Mouse (Mus musculus) heart, embryonic 14.5 days (tissue): ENCODE data around the gene Zbtb2. TPM values are rescaled to one million over a fixed set of nuclear protein-coding genes. Genes with fewer than 3 reads are reported as not detected.
A peak's percentile ranks its signal among the peaks of the same experiment; 100 is the strongest.

Experiments used
- ATAC-seq: fragments of 200-750 bp; cut with Nextera tagmentation; 2 replicates; pipeline ENCODE4 v1.8.0; 2017; ENCODE audit warnings: low read depth, moderate TSS enrichment; ENCODE audit not compliant: insufficient number of reproducible peaks, insufficient read depth, low FRiP score
- H3K27ac ChIP-seq, 2 experiments: fragments of 200-500 bp in 1 of 2; fragments of 300-500 bp in 1 of 2; sonication (generic) in 1 of 2; replicated peaks in 1 of 2; 2 replicates each; pipeline ENCODE4 v1.5.1; 2012 to 2014; ENCODE audit warnings: low read depth in 2 of 2, low read length in 2 of 2, control low read depth in 1 of 2, mild to moderate bottlenecking in 1 of 2, mixed read lengths in 1 of 2; ENCODE audit not compliant: control insufficient read depth in 1 of 2, insufficient read depth in 1 of 2
- H3K27me3 ChIP-seq: fragments of 300-500 bp; sonication (generic); 2 replicates; pipeline ENCODE4 v1.6.1; 2014; ENCODE audit warnings: mild to moderate bottlenecking, low read length, control low read depth; ENCODE audit not compliant: control insufficient read depth, insufficient read depth
- H3K36me3 ChIP-seq: fragments of 300-500 bp; sonication (generic); 2 replicates; pipeline ENCODE4 v1.6.1; 2014; ENCODE audit warnings: mild to moderate bottlenecking, control low read depth, low read length, mixed read lengths; ENCODE audit not compliant: control insufficient read depth, insufficient read depth
- H3K4me1 ChIP-seq, 2 experiments: fragments of 200-500 bp in 1 of 2; fragments of 300-500 bp in 1 of 2; sonication (generic) in 1 of 2; 2 replicates each; pipeline ENCODE4 v1.6.1; 2012 to 2014; ENCODE audit warnings: low read length in 2 of 2, control low read depth in 1 of 2, mixed read lengths in 1 of 2; ENCODE audit not compliant: control insufficient read depth in 2 of 2, insufficient read depth in 2 of 2
- H3K4me2 ChIP-seq: fragments of 300-500 bp; sonication (generic); 2 replicates; pipeline ENCODE4 v1.6.1; 2014; ENCODE audit warnings: mild to moderate bottlenecking, low read length
- H3K4me3 ChIP-seq, 2 experiments: fragments of 200-500 bp in 1 of 2; fragments of 300-500 bp in 1 of 2; sonication (generic) in 1 of 2; 2 replicates each; pipeline ENCODE4 v1.5.1; 2012 to 2014; ENCODE audit warnings: low read length in 2 of 2, mild to moderate bottlenecking in 2 of 2, control low read depth in 1 of 2, low read depth in 1 of 2, moderate library complexity in 1 of 2; ENCODE audit not compliant: control insufficient read depth in 1 of 2, insufficient read depth in 1 of 2
- H3K9ac ChIP-seq: fragments of 300-500 bp; sonication (generic); 2 replicates; pipeline ENCODE4 v1.6.1; 2014; ENCODE audit warnings: mild to moderate bottlenecking, low read length
- H3K9me3 ChIP-seq: fragments of 300-500 bp; sonication (generic); 2 replicates; pipeline ENCODE4 v1.6.1; 2016; ENCODE audit warnings: low read length, control low read depth; ENCODE audit not compliant: control insufficient read depth
- WGBS: fragments of 180-500 bp; shearing (Covaris S2); extraction: QIAGEN DNeasy Blood & Tissue Kit; methylation state at CpG from one replicate; pipeline ENCODE4 v1.1.7; 2014; 5-methylcytosine and 5-hydroxymethylcytosine counted together
- polyA plus RNA-seq: library from polyadenylated mRNA; unstranded; fragments of >200 nt; fragmentation: Nextera tagmentation; extraction: Ambion mirVana; gene quantifications from 2 replicates; pipeline ENCODE4 v1.2.1, GENCODE M21; 2014

Zbtb2 gene
- polyA plus RNA-seq, 1 experiment from 2014 or later: 9.3 TPM

DNA sequence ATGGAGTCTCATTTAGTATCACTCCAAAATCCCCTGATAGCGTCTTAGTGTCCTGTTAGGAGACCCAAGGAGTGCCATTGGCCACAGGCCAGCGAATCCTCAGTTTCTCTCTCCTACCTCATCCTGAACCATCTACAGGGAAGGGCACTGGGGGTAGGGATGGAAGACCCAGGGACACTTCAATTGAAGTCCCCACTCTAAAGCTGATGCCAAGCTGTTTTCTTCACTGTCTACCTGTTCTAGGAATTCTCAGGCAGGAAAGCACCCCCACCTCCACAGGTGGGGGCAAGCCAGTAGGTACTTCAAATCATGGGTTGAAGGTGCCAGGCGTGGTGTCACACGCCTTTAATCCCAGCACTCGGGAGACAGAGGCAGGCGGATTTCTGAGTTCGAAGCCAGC is 3.7 kb downstream of the Zbtb2 start:
- 91% methylated on average over 7 of the region's 7 CpGs for WGBS
- Histone ChIP-seq H3K4me1 (peaks cover 4 to 30% of the 10 kb centered on the region in 2 experiments), H3K36me3 (no peaks in the 10 kb centered on the region), H3K4me3 (no peak overlapping the region), H3K9ac (no peak overlapping the region), H3K27me3 (no peaks in the 10 kb centered on the region), H3K9me3 (no peaks in the 10 kb centered on the region), H3K27ac (no peak overlapping the region), H3K4me2 (no peak overlapping the region)
- no peak for ATAC-seq

DNA sequence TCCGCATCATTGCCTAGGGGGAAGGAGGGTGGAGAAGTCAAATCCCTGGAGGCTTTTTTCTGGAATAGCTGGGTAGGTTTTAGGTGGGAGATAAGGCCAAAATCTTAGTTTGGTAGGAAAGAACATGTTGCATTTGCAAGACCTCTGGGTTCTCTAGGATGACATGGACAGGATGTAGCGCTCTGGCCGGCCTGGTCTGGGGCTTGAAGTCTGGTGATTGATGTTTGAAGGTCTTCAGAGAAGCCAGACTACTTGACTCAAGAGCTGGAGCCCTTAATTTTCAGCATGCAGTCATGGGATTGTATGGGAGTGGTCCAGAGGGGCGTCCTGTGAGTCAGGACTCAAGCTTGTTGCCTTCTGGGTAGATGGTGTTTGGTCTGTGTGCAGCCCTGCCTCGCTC is 7.2 kb downstream of the Zbtb2 start:
- ATAC-seq: no peak
- H3K27me3 ChIP-seq: no peaks in the 10 kb centered on the region
- no peak overlapping the region for H3K27ac ChIP-seq
- no peaks in the 10 kb centered on the region for H3K9me3 ChIP-seq
- H3K4me1 ChIP-seq: peaks cover 4 to 35% of the 10 kb centered on the region in 2 experiments
- H3K4me2 ChIP-seq: no peak overlapping the region
- no peak overlapping the region for H3K4me3 ChIP-seq
- no peak overlapping the region for H3K9ac ChIP-seq
- WGBS: 81% methylated on average over 5 of the region's 5 CpGs
- no peaks in the 10 kb centered on the region for H3K36me3 ChIP-seq

DNA sequence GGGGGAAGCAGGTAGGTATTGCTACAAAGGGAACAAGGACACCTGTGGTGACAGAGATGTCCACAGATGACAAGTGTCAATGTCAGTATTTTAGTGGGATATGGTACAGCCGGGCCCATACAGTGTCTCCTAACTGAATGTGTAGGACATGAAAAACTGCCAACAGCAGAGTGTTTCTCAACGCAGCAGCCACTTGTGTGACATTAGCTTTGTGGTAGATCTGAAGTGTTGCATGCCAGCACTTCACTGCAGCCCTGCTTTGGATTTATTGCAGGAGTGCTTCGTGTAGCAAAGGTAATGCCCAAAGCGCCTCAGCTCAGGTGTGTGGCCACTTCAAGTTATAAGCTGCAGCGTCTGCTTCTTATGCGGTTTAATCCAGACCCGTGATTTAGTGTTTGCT is 11.0 kb downstream of the Zbtb2 start:
- Histone ChIP-seq H3K27me3 (no peaks in the 10 kb centered on the region), H3K27ac (no peak overlapping the region), H3K4me2 (no peak overlapping the region), H3K9me3 (no peaks in the 10 kb centered on the region), H3K36me3 (peaks cover 15% of the 10 kb centered on the region), H3K4me3 (no peak overlapping the region), H3K4me1 (peaks cover 0 to 12% of the 10 kb centered on the region in 2 experiments; a peak in 1 of 4 replicates), H3K9ac (no peak overlapping the region)
- no peak for ATAC-seq
- 59% methylated on average over 7 of the region's 7 CpGs for WGBS

DNA sequence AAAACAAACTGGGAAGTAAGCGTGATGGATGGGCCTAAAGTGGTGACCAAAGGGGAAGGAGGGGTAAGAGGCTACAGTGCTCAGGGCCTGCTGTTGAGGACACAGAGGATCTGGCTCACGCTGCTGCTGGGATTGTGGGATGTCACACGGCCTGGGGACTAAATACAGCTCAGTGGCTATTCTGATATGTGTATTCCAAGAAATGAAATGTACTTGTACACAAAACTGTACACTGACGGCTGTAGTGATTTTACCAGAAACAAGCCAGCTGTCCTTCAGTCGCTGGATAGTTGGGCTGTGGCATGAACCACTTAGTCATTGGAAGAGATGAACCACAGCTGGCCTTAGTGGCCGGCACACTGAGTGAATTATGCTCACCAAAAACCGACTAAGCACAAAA is 11.4 kb downstream of the Zbtb2 start:
- Histone ChIP-seq H3K9me3 (no peaks in the 10 kb centered on the region), H3K27ac (0 out of 4 replicates have a peak overlapping the region, but pooled peaks of 1 of the 2 experiments have one; percentile 21), H3K27me3 (no peaks in the 10 kb centered on the region), H3K4me3 (no peak overlapping the region), H3K4me2 (no peak overlapping the region), H3K4me1 (peaks cover 0 to 12% of the 10 kb centered on the region in 2 experiments; a peak in 1 of 4 replicates), H3K36me3 (peaks cover 15% of the 10 kb centered on the region), H3K9ac (no peak overlapping the region)
- no peak for ATAC-seq
- WGBS: 56% methylated on average over 7 of the region's 7 CpGs

DNA sequence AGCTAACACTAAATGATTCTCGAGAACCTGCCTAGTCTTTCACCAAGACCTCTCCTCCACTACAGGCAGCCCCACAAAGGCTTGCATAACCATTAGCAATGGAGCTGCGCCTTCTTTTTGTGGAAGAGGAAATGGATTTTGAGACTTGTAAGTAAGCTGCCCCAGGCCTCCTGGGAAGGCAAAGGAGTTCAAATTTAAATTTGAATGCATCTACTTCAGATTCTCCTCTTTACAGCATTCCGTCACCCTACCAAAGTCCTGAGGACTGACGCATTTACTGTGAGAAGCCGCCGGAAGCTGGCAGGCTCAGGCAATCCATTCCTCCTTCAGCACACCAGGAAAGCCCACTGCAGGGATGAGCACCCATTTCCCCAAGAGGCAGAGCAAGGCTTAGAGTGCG is 12.6 kb downstream of the Zbtb2 start:
- H3K4me3 ChIP-seq: no peak overlapping the region
- no peaks in the 10 kb centered on the region for H3K9me3 ChIP-seq
- ATAC-seq: no peak
- H3K27ac ChIP-seq: no peak overlapping the region
- peaks cover 0 to 12% of the 10 kb centered on the region in 2 experiments; a peak in 1 of 4 replicates for H3K4me1 ChIP-seq
- peaks cover 23% of the 10 kb centered on the region for H3K36me3 ChIP-seq
- WGBS: 70% methylated on average over 7 of the region's 7 CpGs
- H3K27me3 ChIP-seq: no peaks in the 10 kb centered on the region
- H3K4me2 ChIP-seq: no peak overlapping the region
- H3K9ac ChIP-seq: no peak overlapping the region

DNA sequence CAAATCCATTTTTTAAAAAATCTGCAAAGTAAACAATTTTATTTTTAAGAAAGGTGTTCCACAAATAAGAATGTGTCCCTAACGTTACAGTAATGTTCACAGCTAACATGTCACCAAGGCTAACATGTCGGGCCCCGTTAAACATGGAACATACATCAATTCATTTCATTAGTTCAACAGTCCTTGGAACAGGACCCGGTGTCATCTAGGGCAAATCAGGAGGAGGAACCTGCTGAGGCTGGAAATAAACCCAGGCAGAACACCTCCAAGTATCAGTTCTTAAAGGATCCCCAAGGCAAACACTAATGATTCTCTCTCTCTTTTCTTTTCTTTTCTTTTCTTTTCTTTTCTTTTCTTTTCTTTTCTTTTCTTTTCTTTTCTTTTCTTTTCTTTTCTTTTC is 13.2 kb downstream of the Zbtb2 start:
- Histone ChIP-seq H3K4me2 (no peak overlapping the region), H3K36me3 (peaks cover 29% of the 10 kb centered on the region), H3K27me3 (no peaks in the 10 kb centered on the region), H3K9me3 (no peaks in the 10 kb centered on the region), H3K4me1 (peaks cover 0 to 12% of the 10 kb centered on the region in 2 experiments; a peak in 1 of 4 replicates), H3K9ac (no peak overlapping the region), H3K27ac (no peak overlapping the region), H3K4me3 (no peak overlapping the region)
- no peak for ATAC-seq
- WGBS: 89% methylated on average over 4 of the region's 4 CpGs

DNA sequence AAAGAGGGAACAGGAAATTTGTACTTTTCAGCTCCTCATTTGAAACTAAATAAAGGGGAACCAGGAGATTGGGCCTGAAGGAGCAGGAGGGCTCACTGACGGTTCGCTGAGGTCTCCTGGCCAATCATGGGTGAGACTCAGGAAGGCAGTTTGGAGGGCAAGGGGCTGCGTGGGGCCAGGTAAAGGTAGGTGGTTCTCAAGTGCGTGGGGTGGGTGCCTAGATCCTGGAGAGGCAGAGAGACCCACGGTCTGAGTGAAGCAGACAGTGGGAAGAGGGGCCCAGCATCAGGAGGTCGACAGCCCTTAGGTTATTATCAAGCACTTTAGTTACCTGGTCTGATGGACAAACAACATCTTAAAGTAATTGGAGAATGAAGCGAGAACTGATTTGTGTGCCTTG is 13.7 kb downstream of the Zbtb2 start:
- no peaks in the 10 kb centered on the region for H3K9me3 ChIP-seq

GRCm38 (mm10) chr10:4373558-4373957 is 14.3 kb downstream of the Zbtb2 start:
- WGBS: 78% methylated on average over 4 of the region's 4 CpGs
- peaks cover 0 to 12% of the 10 kb centered on the region in 2 experiments; a peak in 1 of 4 replicates for H3K4me1 ChIP-seq
- no peaks in the 10 kb centered on the region for H3K27me3 ChIP-seq
- H3K9me3 ChIP-seq: no peaks in the 10 kb centered on the region
- H3K36me3 ChIP-seq: peaks cover 40% of the 10 kb centered on the region
- no peak overlapping the region for H3K4me2 ChIP-seq
- no peak overlapping the region for H3K27ac ChIP-seq
- no peak overlapping the region for H3K4me3 ChIP-seq
- H3K9ac ChIP-seq: no peak overlapping the region
- no peak for ATAC-seq

More for the DNA sequence above, 13.7 kb downstream of the Zbtb2 start:
- 93% methylated on average over 7 of the region's 7 CpGs for WGBS
- Histone ChIP-seq H3K36me3 (peaks cover 34% of the 10 kb centered on the region), H3K4me2 (no peak overlapping the region), H3K27me3 (no peaks in the 10 kb centered on the region), H3K4me1 (peaks cover 0 to 12% of the 10 kb centered on the region in 2 experiments; a peak in 1 of 4 replicates), H3K27ac (no peak overlapping the region), H3K9ac (no peak overlapping the region), H3K4me3 (no peak overlapping the region)
- no peak for ATAC-seq
